Mouse (Mus musculus) CH12.LX (cell line): ENCODE measurements around the gene Tinf2.

ENCODE experiments used
- BHLHE40 ChIP-seq: IDR thresholded peaks from 2 replicates; pipeline ENCODE4 v1.6.1; 2011; ENCODE audit warnings: mild to moderate bottlenecking, low read depth, low read length, improper control_type of control experiment
- CTCF ChIP-seq, 2 experiments: IDR thresholded peaks in 1 of 2; conservative IDR thresholded peaks in 1 of 2; 2 replicates each; pipeline ENCODE4 v1.5.1; 2011 to 2012; ENCODE audit warnings: low read depth in 2 of 2, low read length in 2 of 2, improper control_type of control experiment in 1 of 2, inconsistent platforms in 1 of 2, mild to moderate bottlenecking in 1 of 2, moderate library complexity in 1 of 2
- E2F4 ChIP-seq: IDR thresholded peaks from 2 replicates; pipeline ENCODE4 v1.6.1; 2011; ENCODE audit warnings: low read depth, low read length, improper control_type of control experiment; ENCODE audit not compliant: insufficient replicate concordance
- ELF1 ChIP-seq: IDR thresholded peaks from 2 replicates; pipeline ENCODE4 v1.6.1; 2014; ENCODE audit warnings: low read depth, mild to moderate bottlenecking, inconsistent platforms, low read length, improper control_type of control experiment
- HCFC1 ChIP-seq: IDR thresholded peaks from 2 replicates; pipeline ENCODE4 v1.6.1; 2012; ENCODE audit warnings: low read depth, mild to moderate bottlenecking, inconsistent platforms, low read length, improper control_type of control experiment
- JUND ChIP-seq: conservative IDR thresholded peaks from 2 replicates; pipeline ENCODE4 v1.6.1; 2011; ENCODE audit warnings: low read depth, low read length, improper control_type of control experiment
- MAZ ChIP-seq: IDR thresholded peaks from 2 replicates; pipeline ENCODE4 v1.6.1; 2012; ENCODE audit warnings: low read depth, mild to moderate bottlenecking, inconsistent platforms, low read length, improper control_type of control experiment, moderate library complexity
- MYC ChIP-seq: IDR thresholded peaks from 2 replicates; pipeline ENCODE4 v1.6.1; 2011; ENCODE audit warnings: low read depth, mild to moderate bottlenecking, improper control_type of control experiment, low read length
- PAX5 ChIP-seq: IDR thresholded peaks from 2 replicates; pipeline ENCODE4 v1.6.1; 2012; ENCODE audit warnings: low read length, inconsistent platforms, mixed read lengths
- POLR2A ChIP-seq: IDR thresholded peaks from 2 replicates; pipeline ENCODE4 v1.6.1; 2011; ENCODE audit warnings: low read depth, mild to moderate bottlenecking, improper control_type of control experiment, low read length
- POLR2AphosphoS2 ChIP-seq: IDR thresholded peaks from 2 replicates; pipeline ENCODE4 v1.6.1; 2011; ENCODE audit warnings: low read depth, low read length, improper control_type of control experiment
- RAD21 ChIP-seq: IDR thresholded peaks from 2 replicates; pipeline ENCODE4 v1.6.1; 2011; ENCODE audit warnings: low read depth, mild to moderate bottlenecking, low read length, improper control_type of control experiment, moderate library complexity
- USF1 ChIP-seq: IDR thresholded peaks from 2 replicates; pipeline ENCODE4 v1.6.1; 2014; ENCODE audit warnings: low read depth, mild to moderate bottlenecking, inconsistent platforms, low read length, improper control_type of control experiment

DNA sequence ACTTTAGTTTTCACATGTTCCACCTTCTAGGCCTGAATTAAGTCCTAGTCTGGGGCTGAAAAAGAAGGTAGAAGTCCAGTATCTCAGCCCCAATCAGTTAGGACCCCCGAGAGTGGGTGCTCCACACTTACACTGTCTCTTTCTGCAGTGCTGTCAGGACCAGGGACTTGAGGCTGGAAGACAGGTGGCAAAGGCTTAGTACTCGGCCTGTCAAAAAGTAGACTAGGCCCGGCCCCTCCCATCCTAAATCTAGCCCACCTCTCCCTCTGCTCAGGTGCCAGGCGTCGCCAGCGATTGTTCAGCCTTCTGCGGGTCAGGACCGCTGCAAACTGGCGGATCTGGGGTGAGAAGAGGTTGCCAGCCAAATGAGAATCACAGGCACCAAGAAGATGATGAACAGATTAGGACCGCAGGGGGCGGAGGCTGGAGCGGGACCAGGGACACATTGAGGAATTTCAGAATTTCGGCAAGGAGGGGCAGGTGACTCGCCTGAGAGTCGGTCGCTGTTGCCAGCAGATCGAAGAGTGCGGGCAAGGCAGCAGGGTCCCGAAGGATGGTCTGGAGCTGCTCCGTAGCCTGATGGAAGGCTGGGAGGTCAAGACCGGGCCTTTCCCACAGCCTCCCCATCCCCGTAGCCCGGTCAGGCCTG is 46.6 kb downstream of the Tinf2 start:
- TF ChIP-seq RAD21 (no peak), POLR2A (no peak), E2F4 (no peak), MAZ (0 out of 2 replicates have a peak, but pooled peaks have one; percentile 22), USF1 (no peak), CTCF (conservative IDR thresholded peaks at IDR 0.05 in 1 of 2, IDR thresholded peaks at IDR 0.05 in 1 of 2; ENCODE audit: low read depth in 2 of 2, low read length in 2 of 2) (no peak), ELF1 (no peak), PAX5 (no peak), POLR2AphosphoS2 (no peak), HCFC1 (no peak), MYC (no peak), BHLHE40 (no peak), JUND (no peak)
